Mouse (Mus musculus) cerebellum, adult 8-10 months (tissue): ENCODE measurements around the gene Ercc2.

Source experiments
- DNase-seq: peaks from one replicate; pipeline ENCODE4 v3.0.0; 2022

Gene Ercc2

DNA sequence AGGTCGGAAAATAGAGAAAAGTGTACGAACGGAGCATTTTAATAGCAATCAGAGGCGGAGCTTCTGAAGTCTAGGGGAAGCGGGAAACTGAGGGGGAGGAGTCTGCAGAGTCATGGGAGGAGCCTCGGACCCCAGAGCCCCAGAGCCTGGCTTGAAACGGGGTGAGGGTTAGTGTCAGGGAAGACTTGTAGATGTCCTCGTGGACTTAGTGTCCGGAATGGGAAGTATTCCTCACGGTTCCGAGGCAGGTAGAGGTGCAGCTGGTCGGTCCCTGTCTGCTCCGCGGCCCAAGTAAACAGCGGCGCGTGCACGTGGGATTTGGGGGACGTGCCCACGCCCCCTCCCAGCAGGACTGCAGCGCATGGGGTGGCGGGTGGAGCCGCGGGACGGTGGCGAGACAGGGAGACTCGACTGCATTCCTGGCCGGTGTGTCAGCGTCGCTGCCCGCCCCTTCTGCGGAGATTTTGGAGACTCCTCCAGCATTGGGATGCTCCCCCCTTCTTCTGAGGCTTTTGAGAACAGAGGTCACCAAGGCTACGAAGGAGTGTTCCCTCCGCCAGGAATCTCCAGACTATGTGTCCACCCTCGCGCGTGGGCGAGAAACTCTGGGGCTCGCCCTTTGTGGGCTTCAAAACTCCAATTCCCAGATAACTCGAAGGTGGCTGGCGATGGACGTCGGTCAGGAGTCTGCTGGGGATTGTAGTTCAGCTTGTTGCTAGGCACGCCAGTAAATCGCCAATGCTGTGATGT, 21.7 kb upstream of the Ercc2 start:
- peak; percentile 71 for DNase-seq

DNA sequence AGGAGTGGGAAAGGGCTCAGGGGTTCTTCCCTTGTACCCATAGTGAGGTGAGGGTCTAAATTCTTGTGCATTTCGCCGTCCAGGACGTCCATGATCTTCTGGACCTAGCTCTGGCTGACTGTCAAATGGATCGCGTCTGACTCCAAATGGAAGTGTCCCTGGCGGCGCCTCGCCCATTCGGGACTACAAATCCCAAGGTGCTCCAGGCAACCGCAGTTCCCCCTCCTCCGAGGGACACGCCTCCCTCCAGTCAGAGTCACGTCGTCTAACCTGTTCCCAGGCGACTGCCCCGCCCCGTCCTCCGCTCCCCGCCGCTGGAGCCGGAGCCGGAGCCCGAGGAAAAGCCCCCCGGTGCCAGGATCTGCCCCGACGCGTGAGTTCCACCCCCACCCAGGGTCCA, 20.9 kb upstream of the Ercc2 start:
- peak; percentile 89 for DNase-seq

DNA sequence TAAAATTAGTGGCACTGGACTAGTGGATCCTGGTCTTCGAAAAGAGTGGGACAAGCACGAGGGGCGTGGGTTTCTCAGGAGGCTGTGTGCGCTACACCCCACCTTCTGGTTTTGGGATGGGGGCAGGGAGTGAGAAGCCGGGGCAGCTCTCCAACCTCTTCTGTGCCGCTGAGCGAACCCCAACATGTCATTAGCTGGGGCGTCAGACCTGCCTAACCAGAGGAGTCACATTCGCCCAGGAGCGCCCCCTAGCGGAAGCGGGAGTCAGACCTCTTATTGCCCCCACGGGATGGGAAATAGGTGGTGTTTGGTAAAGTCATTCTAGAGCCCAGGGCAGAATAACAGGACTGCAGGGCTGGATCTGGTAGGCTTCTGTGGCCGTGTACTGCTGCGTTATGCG, 20.1 kb upstream of the Ercc2 start:
- peak; percentile 73 for DNase-seq

DNA sequence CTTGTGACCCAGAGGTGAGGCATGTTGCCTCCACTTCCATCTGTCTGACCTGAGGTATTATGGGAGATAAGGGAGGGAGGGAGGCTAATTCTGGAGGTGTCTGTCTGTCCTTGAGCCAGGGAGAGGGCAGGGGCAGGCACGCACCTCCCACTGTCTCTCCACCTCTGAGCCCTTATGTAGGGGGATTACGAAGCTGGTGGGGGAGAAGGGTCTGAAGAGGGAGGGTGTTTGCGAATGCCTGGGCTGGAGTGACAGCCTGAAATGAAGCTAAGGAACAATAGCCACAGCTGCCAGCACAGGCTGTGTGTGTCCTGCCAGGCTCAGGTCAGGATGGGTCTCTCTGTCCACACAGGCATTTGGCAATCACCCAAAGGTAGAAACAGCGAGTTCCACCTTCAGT, 19.5 kb upstream of the Ercc2 start:
- DNase-seq: no peak

DNA sequence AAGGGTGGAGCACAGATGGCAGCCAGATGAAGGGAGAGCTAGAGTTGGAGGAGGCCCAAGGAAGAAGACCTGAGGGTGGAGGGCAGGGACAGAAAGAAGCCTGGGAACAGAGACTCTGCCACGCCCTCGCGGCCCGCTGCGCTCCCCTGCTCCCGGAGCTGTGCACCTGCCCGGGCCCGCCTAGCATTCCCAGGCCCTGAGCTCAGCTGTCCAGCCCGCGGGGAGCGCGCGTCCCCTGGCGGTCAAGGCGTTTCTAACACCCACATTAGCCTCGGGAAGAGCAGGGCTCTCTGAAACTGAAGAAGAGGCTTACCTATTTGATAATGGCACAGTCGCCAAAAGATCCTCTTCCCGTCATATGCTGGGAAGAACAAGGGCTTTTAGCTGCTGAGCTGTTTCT, 17.9 kb upstream of the Ercc2 start:
- DNase-seq: peak; percentile 78

DNA sequence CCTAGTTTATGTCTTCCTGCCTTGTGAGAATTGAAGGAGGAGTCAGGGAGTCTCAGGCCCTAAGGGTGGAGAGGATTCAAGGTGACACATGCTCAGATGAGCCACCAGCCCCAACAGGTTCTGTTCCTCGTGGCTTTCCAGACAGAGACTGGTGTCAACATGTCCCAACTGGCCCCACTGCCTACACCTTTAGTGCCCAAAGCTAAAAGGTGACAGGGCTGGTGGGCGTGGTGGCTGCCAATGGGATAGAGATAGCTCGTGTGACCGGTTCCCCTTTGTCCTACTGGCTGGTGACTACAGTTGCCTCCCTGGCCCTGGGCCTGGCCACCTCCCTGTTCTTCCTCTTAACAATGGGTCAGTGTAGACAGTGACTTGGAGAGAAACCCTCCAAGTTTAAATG, 16.4 kb upstream of the Ercc2 start:
- no peak for DNase-seq

DNA sequence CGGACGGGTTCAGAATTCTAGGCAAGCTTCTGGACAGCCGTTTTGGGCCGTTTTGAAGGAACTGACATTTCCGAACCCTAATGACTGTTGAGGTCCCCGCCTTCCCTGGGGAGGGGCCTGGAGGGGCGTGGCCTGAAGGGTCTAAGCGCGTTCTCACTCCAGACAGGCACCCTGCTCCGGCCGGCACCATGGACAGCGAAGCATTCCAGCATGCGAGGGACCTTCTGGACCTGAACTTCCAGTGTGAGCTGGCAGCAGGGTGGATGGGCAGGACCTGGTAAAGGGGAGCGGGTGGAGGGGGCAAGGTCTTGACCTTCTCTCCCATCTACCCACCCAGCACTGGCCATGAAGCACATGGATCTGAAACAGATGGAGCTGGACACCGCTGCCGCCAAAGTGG, 13.4 kb upstream of the Ercc2 start:
- DNase-seq: no peak

DNA sequence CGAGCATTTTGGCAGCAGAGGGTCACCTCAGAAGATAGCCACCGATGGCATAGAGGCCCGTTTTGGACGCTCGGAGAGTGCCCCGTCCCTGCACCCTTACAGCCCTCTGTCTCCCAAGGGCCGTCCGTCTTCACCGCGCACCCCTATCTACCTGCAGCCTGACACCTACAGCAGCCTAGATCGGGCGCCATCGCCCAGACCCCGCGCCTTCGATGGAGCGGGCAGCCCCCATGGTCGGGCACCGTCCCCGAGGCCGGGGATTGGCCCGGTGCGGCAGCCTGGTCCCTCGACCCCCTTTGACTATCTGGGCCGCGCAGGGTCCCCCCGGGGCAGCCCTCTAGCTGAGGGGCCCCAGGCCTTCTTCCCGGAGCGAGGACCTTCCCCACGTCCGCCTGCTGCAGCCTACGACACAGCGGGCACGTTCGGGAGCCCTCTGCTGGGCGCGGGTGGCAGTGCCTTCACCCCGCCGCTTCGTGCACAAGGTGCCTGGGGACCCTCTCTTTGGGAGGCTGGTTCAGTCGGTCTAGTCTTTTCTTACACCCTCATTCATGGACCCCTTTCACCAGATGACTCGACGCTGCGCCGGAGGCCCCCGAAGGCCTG, 11.9 kb upstream of the Ercc2 start:
- DNase-seq: peak; percentile 75

DNA sequence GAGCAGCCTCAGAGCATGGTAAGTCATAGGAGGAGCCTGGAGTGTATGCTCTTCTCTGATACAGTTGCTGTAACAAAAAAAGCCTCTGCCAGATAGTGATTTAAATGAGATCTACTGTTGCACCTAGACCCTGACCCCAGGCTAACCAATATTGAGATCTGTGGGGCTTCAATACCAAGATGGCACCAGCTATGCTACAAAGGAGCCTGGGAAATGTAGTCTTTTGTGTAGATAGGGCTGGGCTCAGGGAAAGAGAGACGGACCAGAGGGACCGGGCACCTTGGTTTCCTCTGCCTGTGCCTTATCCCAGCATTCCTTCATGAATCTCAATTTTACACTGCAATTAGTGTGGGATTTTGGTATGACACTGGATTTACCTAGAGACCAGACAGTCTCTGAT, 8.4 kb upstream of the Ercc2 start:
- DNase-seq: no peak

DNA sequence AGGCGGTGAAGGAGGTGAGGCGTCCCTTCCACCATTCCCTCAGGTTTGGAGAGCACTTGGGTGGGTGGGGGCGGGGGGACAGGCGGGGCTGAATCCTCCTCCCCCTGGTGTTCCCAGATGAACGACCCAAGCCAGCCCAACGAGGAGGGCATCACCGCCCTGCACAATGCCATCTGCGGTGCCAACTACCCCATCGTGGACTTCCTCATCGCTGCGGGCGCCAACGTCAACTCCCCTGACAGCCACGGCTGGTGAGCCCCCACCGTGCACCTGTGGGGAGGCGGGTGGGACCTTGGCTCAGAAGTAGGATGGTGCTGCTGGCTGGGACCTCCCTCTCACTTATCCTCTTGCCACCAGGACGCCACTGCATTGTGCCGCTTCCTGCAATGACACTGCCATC, 6.4 kb upstream of the Ercc2 start:
- DNase-seq: no peak

DNA sequence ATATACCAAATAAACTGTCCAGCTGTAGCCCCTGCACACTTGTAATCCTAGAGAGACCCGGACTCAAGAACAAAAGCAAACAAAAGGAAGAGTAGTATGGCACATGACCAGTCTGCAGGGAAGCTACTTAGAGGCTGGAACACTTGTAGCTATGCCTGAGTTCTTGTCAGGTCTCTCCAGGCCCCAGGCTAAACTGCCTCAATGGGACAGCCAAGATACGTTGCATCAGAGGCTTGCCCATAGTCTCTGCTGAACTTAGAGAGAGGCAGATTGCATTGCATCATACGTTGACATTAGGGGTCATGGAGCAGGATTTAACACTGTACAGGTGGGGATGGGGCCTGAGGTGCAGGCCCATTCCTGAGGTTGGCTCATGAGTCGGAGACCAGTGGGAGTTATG, 5.8 kb upstream of the Ercc2 start:
- DNase-seq: no peak

DNA sequence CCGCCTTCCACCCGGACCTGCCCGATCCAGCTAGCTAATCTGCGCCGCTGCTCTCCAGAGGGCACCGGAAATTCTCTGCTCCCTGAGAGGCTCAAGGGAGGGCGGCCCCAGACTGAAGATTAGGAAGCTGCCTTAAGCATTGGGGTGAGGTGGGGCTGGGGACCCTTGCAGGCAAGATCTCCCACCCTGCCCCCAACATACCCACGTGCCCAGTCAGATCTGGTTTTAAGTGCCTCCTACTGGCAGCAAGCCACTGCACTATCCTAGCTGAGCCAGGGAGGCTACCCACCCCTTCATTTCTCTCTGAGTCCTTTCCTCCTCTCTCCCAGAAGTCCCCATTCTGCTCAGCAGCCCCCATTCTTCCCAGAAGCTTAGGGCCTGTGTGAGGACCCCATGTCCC, 3.8 kb upstream of the Ercc2 start:
- DNase-seq: no peak

DNA sequence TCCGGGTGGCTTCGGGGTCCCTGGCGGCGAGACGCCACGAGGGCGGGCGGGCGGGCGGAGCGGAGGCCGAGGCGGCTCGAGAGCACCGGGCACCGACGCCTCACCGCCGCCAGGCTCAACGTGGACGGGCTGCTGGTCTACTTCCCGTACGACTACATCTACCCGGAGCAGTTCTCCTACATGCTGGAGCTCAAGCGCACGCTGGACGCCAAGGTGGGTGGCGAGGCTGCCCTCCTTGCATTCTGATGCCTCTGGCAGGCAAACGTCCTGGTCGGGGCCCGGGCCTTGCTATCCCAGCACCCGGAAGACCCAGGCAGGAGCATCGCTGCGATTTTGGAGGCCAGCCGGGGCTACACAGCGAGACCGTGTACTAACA, 344 bp downstream of the Ercc2 start:
- DNase-seq: no peak

DNA sequence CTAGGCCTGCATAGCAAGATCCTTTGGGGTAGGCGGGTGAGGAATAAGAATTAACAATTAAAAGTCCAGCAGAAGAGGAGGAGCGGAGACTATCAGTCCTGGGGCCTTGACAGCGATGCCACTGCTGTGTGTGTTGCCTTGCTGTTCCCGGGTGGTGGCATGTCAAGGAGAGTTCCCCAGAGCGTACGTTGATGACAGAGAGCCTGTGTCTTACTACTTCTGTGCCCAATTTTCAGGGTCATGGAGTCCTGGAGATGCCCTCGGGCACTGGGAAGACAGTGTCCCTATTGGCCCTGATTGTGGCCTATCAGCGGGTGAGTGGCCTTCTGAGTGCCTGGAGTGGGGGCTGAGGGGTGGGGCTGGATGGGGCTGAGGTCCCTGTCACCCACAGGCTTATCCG, 1.9 kb downstream of the Ercc2 start:
- no peak for DNase-seq

DNA sequence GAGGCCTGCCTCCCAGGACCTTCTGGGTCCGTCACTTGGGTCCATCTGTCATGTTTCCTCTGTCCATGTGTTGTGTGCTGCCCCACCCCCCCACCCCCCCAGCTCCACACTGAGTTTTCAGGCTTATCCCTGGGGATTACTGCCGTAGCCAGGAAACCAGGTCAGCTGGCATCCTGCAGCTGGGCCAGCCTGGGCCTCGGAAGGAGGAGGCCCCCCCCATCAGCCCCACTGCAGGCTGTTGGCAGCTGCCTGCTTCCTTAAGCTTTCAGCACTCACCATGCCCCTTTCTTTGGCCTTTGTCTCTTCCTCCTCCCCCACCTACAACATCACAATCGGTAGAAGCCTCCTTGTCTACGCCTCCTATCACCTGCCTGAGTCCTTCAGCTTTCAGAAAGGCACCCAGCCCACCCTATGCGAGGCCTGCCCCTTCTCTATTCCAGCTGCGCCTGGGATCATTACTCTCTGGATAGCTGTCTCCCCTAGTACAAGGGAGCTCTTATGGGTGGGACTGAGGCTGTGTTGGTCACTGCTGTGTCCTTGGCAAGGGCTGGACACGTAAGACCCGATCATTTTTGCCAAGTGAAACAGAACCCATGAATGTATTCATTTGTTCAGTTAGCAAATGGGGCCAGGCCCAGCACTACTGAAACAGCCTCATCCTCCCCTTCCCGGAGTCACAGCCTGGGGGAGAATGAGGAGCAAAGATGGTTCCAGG, 7.0 kb downstream of the Ercc2 start:
- DNase-seq: no peak

DNA sequence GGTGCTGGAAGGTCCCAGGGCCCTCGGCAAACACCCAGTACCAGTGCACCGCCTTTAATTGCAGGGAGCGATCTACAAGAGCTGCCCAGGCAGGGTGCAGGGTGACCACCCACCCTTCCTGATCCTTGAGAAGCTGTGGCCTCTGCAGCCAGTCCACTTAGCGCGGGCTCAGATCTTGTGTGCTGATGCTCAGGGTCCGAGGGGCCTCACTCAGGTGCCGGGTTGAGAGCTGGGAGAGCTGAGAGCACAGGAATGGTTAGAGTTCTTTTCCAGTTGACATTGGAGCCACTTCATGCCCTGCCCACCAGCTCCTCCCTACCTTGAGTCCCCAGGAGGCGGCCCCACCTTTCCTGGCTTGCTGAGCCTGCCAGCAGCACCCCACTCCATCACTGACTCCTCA, 12.7 kb downstream of the Ercc2 start:
- DNase-seq: no peak

DNA sequence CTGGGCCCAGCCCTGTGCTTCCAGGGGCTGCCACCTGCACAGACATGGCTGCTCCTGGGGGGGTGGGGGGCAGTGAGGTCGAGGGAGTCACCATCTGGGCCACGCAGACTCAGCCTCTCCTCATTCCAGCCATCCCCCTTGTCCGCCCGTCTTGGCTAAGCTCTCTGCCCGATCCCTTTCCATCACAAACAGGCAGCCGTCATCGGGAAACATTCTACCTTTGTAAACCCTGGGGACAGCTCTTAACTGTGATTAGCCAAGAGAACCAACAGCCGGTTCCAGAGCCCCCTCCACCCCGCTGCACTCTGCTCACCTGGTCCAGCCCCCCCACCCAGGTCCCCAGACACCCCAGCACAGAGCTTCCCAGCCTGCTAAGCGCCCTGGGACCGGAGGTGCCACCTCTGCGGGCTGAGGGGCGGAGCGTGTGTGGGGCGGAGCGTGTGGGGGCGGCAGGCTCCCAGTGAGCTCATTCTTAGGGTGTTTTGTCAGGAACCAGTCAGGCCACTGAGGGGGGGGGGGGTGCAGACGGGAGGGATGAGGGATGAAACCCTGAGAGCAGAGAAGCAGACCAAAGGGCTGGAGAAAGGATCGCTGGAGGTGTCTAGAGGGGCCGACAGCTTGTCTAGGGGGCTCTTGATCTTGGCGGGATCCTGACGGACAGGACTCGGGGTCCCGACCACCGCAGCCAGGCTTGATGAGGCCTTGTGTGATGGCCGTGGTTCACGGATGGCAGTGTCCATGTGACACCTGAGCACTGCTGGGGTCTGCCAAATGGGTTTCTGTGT, 17.9 kb downstream of the Ercc2 start:
- DNase-seq: no peak

DNA sequence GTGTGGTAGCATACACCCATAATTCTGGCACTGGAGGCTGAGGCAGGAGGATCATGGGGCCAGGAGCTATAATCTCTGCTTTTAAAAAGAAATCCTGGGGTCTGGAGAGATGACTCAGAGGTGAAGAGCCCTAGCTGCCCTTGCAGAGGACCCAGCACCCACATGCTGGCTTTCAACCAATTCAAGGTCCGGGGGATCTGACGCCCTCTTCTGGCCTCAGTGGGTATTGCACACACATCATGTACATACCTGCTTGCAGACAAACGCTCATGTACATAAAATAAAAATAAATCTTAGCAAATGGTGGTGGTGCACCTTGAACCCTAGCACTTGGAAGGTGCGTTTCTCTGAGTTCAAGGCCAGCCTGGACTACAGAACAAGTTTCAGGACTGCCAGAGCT, 19.1 kb downstream of the Ercc2 start:
- DNase-seq: no peak

DNA sequence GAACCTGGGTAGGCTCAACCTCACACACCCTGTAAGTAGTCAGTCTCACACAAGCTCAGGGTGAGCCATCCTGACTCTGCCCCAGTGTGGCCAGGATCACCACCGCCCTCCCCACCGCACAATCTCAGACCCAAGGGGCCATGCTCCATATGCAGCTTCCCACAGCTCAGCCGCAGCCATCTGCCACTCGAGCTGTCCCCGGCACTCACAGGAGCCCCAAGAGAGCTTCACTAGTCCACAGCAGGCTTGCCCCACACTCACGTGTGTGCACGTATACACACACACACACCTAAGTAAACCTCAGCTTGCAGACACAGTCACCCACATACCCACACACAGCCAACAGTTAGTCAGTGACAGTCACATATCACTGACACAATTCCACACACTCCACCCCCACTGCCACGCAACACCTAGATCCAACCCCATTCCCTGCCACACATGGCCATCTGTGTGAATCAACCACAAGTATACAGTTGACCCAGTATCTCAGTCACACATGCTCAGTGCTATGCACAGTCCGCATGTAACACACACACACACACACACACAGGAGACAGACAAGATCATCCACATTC, 20.8 kb downstream of the Ercc2 start:
- no peak for DNase-seq

DNA sequence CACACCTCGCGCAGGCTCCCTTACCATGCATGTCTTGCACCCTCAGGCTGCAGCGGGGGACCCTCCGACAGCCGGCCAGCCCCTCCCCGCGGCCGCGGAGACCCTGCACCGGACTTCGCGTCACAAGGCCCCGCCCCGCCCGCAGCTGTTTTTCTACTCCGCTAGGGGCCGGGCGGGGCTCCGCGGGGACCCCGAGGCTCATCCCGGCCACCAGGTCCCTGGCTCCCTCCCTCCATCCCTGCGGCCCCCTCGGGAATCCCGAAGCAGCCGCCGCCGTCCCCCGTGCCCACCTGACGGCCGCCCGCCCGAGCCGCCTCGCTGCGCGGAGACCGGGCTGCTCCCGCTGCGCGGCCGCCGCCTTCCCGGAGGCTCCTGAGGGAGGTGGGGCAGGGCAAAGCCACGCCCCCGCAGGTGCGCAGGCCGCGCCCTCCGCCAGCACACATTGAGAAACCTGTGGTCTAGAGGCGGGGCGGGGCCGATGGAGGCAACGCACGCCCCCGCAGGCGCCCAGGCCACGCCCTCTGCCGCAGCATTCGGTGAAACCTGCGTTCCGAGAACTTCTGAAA, 22.0 kb downstream of the Ercc2 start, which contains the start of gene Klc3:
Klc3 (minus strand) TSS at position 374 of the 566 bp plus-strand sequence.
- DNase-seq: no peak

DNA sequence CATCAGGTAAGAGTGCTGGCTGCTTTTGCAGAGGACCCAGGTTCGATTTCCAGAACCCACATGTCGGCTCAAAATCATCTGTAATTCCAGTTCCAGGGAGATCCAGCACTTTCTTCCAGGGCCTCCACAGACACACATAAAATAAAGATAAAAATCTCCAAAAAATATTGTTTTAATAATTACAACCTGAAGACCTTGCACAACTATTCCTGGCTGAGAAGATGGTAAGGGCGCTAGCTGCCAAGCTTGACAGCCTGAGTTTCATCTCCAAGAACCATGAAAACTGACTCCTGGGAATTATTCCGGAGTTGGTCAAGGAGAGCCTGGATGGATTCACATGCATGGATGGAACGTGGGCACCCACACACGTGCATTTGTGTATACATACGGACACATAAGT, 22.7 kb downstream of the Ercc2 start, which contains the start of gene Ckm:
Ckm (plus strand) TSS at position 301 of the 400 bp plus-strand sequence.
- DNase-seq: no peak

DNA sequence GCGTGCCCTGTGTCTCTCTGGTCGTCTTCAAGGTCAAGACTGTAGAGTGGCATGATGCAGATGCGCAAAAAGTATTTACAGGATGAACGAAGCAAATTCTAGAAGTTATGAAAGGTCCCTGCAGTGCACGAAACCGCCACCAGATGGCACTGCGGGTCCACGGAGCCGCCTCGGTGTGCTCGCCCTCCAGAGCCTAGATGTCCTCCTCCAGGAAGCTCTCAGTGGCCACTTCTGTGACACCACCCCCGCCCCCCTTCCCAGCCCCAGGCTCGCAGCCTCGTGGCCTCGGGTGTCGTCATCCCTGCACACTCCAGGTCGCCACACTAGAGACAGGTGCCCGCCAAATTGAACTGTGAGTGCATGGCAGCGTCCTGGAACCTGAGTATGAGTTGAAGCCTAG, 23.6 kb downstream of the Ercc2 start:
- DNase-seq: peak; percentile 82

DNA sequence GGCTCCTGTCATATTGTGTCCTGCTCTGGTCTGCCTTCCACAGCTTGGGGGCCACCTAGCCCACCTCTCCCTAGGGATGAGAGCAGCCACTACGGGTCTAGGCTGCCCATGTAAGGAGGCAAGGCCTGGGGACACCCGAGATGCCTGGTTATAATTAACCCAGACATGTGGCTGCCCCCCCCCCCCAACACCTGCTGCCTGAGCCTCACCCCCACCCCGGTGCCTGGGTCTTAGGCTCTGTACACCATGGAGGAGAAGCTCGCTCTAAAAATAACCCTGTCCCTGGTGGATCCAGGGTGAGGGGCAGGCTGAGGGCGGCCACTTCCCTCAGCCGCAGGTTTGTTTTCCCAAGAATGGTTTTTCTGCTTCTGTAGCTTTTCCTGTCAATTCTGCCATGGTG, 27.9 kb downstream of the Ercc2 start:
- no peak for DNase-seq
